Mouse (Mus musculus) NIH3T3 (cell line): ENCODE measurements around the gene Ddhd1.
"Not testable (repeated sequence)": the region's sequence is repeated elsewhere in the genome, so short reads cannot be mapped to it uniquely, and the experiment has no call there.

Source experiments
- DNase-seq: peaks from one replicate; pipeline ENCODE4 v3.0.0-alpha.2; 2012; ENCODE audit warnings: low read depth

The Ddhd1 gene

DNA sequence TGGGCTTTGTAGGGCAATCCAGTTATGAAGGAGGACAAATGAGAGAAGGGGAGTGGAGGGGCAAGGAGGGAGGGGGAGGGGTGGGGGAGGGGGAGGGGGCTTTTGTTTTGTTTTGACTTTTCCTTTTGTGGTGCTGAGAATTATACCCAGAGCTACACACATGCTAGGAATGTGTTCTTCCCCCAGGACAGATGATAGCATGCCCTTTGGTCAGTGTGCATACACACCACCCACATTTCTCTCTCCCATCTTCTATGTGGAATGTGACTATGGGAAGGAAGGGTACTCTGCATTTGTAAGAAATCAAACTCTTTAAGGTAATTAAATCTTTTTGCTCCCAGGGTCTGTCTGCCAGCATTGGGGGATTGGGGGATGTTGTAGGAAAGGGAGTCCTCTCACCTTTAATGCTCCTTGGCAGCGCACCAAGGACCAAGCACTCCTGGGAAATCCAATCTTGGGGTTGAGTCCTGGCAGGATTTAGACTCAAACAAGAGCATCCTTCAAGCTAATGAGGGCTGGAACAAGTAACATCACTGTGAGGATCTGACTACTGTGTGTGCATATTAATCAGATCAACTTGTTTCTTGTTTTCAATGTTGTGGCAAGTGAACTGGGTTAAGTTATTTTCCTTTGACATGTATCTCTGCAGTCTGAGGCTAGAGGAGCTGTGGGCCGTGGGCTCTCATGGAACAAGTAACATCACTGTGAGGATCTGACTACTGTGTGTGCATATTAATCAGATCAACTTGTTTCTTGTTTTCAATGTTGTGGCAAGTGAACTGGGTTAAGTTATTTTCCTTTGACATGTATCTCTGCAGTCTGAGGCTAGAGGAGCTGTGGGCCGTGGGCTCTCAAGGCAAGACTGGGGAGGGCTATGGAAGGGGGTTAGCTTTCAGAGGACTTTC, 76.8 kb downstream of the Ddhd1 start:
- not testable (repeated sequence) for DNase-seq

DNA sequence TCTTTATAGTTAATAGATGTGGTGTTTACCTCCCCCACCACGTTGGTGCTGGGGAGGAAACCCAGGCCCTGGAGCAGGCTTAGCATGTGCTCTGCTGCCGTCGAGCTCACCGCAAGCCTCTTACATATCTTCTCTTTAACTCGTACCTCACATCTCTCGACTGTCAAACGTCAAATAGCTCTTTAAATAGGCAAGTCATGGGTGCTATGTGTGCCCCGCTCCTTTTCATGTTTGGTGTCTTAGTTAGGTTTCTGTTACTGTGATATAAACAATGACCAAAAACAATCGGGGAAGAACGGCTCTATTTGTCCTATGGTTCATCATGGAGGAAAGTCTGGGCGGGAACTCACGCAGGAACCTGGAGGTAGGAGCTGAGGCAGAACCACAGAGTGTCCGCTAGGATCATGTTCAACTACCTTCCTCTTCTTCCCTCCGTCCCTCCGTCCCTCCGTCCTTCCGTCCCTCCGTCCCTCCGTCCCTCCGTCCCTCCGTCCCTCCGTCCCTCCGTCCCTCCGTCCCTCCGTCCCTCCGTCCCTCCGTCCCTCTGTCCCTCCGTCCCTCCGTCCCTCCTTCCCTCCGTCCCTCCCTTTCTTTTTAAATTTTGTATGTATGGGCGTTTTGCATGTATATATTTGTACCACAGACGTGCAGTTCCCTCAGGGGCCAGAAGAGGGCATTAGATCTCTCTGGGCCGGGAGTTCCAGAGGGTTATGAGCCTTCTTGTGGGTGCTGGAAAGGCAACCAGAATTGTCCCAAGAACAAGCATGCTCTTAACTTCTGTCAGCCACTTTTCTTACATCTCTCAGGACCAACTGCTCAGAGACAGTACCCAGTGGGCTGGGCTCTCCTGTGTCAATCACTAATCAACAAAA, 91.6 kb downstream of the Ddhd1 start:
- DNase-seq = peak; percentile 71

DNA sequence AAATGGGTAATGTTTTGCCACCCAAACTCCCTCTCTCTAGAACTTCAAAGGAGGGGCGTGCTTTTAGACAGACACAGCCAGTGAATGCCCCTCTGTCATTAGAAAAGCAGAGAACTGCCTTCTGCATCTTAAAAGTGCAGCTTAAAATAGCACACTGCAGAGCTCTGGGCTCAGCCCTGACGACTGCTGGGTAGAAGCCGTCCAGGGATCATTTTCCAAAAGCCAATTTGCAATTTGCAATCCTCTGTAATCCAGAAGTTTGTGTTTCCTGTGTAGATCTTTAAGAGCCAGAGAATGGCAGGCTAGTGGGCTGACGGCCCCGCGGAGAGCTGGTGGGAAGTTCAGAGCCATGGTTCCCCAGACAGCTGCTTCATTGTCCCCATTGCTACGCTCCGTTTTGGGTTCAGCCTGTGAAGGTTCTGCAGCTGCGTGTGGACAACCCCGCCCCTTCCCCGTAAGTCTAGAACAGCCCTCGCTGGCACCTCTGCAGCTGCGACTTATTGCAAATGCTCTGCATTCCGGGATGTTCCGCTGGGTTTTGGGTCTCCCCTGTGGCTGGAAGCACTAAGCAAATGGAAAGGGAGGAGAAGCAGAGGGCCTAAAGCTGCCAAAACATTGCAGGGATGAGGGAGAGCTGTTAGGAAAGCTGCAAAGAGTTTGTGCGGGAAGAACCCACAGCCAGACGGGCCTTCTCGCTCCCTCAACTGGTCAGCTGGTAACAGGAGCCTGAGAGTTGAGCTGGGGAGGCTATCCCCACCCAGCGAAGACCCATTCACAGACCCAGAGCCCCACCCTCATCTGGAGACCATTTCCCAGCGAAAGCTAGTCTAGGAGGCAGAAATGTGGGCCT, 92.5 kb downstream of the Ddhd1 start:
- DNase-seq = peak; percentile 36

DNA sequence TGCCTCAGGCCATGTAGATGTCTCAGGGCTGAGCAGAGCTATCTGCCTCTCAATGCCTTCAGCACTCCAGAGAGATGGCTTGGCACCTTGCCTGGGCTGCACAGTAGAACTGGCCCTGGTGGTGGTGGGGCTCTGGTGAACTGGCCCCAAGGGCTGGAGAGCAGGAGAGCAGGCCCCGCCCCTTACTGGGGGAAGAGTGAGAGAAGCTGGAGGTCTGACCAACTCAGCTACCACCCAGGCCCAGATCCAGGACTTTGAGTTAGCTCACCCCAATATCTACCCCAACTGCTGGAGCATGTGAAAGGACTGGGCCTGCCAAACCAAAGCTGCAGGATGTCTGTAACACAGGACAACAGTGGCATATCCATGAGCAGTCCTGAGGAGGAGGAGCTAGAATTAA, 94.4 kb downstream of the Ddhd1 start:
- peak; percentile 86 for DNase-seq

DNA sequence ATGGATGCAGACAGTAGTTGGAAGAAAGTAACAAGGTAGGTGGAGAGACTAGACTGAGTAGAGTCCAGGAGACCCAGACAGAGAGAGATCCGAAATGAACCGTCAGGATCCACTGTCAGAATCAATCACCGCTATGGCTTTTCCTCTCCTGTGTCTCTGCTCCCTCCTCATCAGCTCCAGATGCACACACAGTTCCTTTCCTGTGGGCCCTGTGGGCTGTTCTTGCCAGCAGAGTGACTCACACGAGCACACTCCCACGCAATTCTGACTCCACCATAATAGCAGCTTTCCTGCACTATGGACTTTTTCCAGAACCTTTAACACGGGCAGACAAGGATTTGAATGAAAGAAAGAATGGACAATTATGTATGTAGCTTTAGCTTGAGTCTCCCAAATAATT, 96.3 kb downstream of the Ddhd1 start:
- peak; percentile 86 for DNase-seq

DNA sequence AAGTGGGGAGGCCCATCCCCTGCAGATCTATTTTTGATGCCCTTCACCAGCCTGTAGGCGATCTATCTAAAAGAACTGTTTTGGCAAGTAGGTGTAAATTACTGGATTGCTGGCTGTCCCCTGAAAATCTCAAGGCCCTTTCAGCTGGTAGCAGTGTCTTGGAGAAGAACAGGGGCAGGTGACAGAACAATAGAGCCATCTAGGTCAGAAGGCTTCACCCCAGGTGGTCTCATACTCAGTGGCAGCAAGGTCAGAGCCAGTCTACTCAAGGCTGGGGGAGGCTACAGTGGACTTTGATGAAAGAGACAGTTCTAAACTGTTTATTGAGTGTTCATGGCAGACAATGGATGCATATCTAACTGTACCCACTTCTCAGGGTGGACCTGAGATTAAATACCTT, 98.9 kb downstream of the Ddhd1 start:
- no peak for DNase-seq

DNA sequence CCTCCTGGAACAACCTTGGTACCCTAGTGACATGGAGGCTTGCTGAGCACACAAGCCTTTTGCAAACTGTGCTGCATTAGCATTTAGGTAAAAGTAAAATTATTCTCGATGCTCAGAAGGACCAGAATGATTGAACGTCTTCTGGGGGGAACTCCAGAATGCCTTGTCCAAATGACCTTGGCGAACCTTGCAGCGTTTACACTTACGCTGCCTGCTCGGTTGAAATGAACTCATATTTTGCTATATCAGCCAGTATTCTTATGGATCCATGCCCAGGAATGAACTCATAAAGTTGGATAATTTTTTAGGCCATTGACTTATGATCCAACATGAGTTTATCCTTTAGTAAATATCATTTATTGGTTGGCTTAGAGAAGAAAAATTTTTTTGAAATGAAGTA, 103.6 kb downstream of the Ddhd1 start:
- DNase-seq = peak; percentile 68

DNA sequence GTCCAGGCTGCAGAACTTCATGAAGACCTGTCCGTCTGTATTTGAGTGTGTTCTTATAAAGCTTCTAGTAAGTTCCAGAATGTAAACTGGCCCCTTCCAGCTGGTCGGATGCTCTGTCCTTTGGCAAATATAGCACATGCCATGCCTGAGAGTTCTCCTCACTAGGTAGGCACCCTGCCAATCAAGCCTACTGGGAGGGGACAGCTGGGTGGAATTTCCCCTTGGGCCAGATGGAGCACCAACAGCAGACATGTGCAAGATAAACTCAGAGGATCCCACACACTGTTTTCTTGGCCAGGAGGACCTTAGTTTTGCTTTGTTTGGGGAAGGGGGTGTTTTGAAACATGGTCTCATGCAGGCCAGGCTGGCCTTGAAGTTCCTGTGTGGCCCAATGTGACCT, 104.1 kb downstream of the Ddhd1 start:
- DNase-seq = peak; percentile 69

DNA sequence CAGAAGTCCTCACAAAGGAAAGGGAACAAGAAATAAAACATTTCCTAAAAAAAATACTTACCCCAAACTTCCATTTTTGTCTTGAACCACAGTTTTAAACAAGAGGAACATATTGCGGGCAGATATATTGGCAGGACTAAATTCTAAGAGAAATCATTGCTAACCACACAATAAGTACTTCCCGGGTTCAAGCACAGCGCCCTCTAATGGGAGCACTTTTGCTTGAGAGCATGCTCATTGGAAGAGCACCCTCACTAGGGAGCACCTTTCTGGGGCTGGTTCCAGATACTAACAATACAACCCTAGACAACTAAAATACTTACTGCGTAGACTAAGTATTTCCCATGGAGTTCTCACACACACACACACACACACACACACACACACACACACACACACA, 105.5 kb downstream of the Ddhd1 start:
- no peak for DNase-seq

DNA sequence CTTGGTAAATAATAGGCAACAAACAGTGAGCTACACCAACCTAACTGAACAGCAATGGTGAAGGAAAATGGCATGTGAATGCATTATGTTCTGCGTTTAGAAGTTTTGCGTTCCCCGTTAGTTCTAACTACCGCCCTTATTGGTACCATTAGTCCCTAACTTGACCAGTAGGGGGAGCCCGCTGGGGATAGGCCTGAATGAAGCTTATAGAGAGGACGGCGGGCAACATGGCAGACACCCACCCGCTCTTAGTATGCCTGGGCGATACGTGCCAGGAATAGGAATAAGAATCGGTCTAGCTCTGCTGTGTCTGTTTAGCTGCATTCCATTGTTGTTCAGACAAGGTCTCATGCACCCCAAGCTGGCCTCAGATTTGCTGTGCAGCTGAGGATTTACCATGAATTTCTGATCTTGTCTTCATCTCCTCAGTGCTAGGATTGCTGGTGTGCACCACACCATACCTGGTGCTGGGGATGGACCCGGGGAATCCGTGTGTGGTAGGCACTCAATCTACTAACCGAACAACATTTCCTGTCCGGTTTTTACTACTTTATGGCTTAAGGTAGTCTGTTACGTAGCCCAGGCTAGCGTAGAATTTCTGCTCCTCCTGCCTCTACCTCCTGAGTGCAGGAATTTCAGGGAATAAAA, 106.7 kb downstream of the Ddhd1 start:
- no peak for DNase-seq

DNA sequence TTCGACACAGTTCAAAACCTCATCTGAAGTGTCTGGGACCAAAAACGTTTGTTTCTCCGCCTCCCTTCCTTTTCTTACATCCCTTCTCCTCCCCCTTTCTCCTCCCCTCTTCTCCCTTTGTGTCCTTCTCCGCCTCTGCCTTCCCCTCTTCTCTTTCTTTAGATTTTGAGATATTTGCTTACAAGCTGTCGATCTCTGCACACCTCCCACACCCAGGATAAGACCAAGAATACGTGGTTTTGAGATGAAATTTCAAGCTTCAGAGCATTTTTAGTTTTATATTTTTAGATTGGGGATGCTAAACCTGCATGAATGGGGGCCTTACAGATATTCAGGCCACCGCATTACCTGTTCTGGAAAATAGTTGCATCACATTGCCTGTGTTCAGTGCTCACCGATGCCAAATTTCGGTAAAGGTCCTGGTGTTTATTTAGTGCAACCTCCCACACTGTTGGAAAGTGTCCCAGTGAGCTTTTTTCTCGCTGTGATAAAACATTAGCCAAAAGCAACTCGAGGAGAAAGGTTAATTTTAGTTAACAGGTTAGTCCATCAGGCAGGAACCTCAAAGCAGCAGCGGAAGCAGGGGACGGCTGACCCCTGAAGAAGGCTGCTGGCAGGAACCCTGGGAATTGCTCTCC, 107.8 kb downstream of the Ddhd1 start:
- DNase-seq = no peak

DNA sequence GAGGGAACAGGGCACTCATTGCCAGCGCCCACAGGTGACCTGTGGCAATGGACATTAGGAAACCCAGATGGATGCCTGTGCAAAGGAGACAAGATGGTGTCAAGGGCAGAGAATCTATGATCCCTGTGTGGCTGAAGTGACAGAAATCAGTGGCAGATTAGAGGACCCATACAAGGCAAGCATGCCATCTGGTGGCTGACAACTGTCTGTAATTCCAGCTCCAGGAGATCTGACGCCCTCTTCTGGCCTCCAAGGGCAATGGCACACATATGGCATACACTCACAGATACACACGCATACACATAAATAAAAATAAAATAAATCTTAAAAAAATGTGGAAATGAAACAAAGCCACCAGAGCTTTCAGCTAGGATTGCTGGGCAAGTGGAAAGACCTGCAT, 109.8 kb downstream of the Ddhd1 start:
- DNase-seq = no peak

DNA sequence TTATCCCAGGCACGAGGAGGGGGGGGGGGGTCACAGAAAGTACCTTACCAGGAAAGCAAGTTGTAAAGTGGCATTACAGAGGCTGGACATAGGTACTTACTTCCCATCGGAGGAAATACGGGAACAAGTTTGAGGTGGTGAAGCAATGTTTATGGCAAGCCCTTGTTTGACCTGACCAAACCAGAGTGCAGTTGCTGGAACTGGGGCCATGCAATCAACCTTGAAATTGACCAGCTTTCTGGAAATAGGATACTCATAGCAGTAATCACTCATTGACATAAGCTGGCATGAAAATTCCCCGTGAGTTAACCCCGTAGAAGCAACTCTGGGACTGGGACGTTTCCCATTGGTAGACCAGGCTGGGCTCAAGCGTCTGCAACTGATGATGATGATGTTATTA, 113.0 kb downstream of the Ddhd1 start:
- DNase-seq = no peak

DNA sequence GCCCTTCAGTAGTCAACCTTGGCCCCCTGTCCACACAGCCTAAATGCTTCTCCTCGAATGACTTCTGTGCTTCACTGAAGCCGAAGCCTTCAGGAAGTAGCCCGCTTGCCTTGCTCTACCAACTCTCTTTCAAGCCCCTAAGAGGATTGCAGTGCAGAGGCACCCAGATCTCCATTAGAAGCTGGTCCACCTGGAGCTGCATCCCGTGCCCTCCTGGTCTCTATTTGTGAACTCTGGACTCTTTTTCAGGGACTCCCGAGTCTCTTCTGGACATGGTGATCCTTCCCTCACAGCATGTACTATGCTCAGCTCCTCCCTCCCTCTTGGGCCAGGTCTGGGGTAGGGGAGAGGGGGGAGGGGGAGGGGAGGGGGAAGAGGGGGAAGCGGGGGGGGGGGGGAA, 113.9 kb downstream of the Ddhd1 start:
- DNase-seq = no peak

DNA sequence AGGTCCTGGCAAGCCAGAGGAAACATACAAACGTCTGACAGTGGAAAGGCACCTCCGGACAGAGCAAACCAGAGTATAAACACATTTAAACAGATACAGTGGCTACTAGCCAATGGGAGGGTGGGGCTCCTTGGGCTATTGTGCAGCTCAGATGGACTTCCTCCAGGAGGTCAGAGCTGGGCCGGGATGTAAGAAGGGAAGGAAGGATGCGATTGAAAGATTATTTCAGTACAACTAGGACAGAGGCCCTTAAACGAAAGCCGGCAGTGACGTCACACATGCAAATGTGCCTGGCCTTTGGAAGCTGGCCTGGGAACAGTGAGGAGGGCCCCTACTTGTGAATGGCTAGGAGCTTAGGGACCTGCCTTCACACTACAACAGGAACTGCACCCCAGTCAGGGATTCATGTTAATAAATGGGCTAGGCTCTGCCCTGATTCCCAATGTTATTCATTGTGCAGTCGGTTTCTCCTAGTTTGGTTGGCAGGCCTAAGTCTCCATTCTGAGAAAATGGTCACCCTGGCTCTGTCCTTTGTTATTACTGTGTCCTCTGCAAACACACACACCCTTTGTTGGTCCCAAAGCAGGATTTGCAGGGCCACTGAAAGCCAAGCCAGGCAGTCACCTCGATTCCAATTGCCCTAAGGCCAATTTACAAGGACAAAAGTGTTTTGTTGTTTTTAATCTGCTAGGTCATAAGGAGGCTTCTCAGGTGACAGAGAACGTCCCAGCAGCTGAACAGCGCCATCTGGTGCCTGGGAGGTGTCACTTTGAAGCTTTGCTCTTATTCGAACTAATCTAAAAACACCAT, 118.1 kb downstream of the Ddhd1 start:
- peak; percentile 80 for DNase-seq
